Mouse (Mus musculus) gastrocnemius, postnatal 14 days (tissue): Measurements from ENCODE around the gene Tas2r130. TPM values are rescaled to one million over a fixed set of nuclear protein-coding genes. Genes with fewer than 3 reads are reported as not detected.
"Not testable (repeated sequence)": the region's sequence is repeated elsewhere in the genome, so short reads cannot be mapped to it uniquely, and the experiment has no call there.

Experiments used
- DNase-seq: peaks from one replicate; pipeline ENCODE4 v3.0.0; 2021; ENCODE audit warnings: mixed read lengths
- intact Hi-C: fragments of 180-260 bp; cut with DNase I; formaldehyde crosslinking; loops from one replicate; pipeline ENCODE4 v1.15.1; 2025; ENCODE audit warnings: low total_unique reads
- long read RNA-seq, 2 experiments: library from polyadenylated mRNA; stranded (forward); transcript quantifications; one replicate each; pipeline ENCODE4 v2.0.0; 2021
- total RNA-seq, 2 experiments: library from RNA; stranded (reverse); gene quantifications; 2 replicates each; pipeline ENCODE4 v1.2.3; 2021

The Tas2r130 gene
- not detected for total RNA-seq
- long read RNA-seq, experiment 1: 0 reads
- long read RNA-seq, experiment 2: 0 reads

GRCm38 (mm10) chr6:131630812-131631211 is at the start of gene Tas2r130:
Tas2r130 (minus strand) TSS chr6:131630912.
- intact Hi-C loops: no loop called here
- no peak for DNase-seq

- intact Hi-C loops: no loop called here
- DNase-seq: no peak
Observed at GRCm38 (mm10) chr6:131678786-131679185, 48.1 kb upstream of the Tas2r130 start, which contains the start of gene Tas2r106. Tas2r106 (minus strand) TSS chr6:131678886.

GRCm38 (mm10) chr6:131660049-131660448 is 29.3 kb upstream of the Tas2r130 start, which contains the start of gene Tas2r107:
Tas2r107 (minus strand) TSS chr6:131660149.
- intact Hi-C loops: no loop called here

GRCm38 (mm10) chr6:131609956-131610355 is 20.8 kb downstream of the Tas2r130 start:
- DNase-seq, intact Hi-C loops: not testable (repeated sequence)

More at GRCm38 (mm10) chr6:131660049-131660448, 29.3 kb upstream of the Tas2r130 start, which contains the start of gene Tas2r107:
- no peak for DNase-seq

GRCm38 (mm10) chr6:131604821-131605220 is 25.9 kb downstream of the Tas2r130 start:
- intact Hi-C loops: no loop called here

More at GRCm38 (mm10) chr6:131604821-131605220, 25.9 kb downstream of the Tas2r130 start:
- DNase-seq: no peak

Other genes starting within 250 kb of the Tas2r130 start
- gene Ybx3, start 242.4 kb downstream of the Tas2r130 start, total RNA-seq: 100 to 1,000 TPM; 779 to 828 TPM
- gene 5430401F13Rik, start 144.5 kb downstream of the Tas2r130 start, total RNA-seq: not detected
- not detected for gene Gm6619, start 144.5 kb downstream of the Tas2r130 start, total RNA-seq
- gene Tas2r107, start 29.2 kb upstream of the Tas2r130 start, total RNA-seq: not detected
- not detected for gene Tas2r106, start 48.0 kb upstream of the Tas2r130 start, total RNA-seq
- gene Tas2r104, start 54.8 kb upstream of the Tas2r130 start, total RNA-seq: not detected
- gene Tas2r105, start 56.6 kb upstream of the Tas2r130 start, total RNA-seq: not detected
- not detected for gene Tas2r114, start 59.2 kb upstream of the Tas2r130 start, total RNA-seq